Mouse (Mus musculus): Measurements from ENCODE around the gene B3galt5. TPM values are rescaled to one million over a fixed set of nuclear protein-coding genes. Genes with fewer than 3 reads are reported as not detected.
"Not testable (repeated sequence)": the region's sequence is repeated elsewhere in the genome, so short reads cannot be mapped to it uniquely, and the experiment has no call there.

B3galt5 gene
- total RNA-seq, 2 experiments from 2014 or later, result 15.7 to 19.4 TPM

DNA sequence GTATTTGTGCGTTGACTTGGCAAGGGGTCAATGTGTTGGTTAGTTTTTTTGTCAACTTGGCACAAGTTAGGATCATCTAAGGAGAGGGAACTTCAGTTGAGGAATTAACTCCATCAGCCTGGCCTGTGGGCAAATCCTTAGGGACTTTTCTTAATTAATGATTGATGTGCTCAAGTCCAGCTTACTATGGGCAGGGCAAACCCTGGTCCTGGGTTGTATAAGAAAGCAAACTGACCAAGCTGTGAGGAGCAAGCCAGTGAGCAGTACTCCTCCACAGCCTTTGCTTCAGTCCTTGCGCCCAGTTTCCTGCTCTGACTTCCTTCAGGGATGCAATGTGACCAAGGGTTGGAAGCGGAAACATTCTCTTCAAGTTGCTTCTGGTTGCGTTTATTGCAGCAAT, 87.6 kb downstream of the B3galt5 start:
- DNase-seq (ENCODE audit: low spot score in 2 of 2), result no peak
- intact Hi-C loops (cut with DNase I), result loop anchor here (5.0 kb wide), 1 partner anchor 41 kb away; no protein-coding TSS in a partner anchor

- DNase-seq (ENCODE audit: low spot score in 2 of 2), result peak; percentile 30 to 39
- intact Hi-C loops (cut with DNase I), result no loop called here
Measured at GRCm38 (mm10) chr16:96326110-96326999, 90.8 kb downstream of the B3galt5 start.

DNA sequence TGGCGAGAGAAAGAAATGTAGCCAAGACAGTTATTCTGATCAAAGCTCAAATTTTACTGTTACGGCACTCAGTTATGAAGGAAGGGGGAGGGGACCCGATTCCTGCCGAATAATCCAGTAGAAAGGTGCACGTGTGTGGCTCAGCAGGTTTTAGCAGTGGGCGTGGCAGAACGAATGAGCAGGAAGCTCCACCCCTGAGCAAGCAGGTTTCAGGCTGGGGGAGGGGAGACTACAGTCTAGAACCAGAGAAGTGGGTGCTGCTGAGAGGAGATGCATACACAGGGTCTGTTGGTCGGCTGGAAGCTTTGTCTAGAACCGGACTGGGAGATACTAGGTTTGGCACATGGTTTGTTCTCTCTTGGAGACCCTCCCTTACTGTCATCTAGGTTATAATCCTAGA, 91.7 kb downstream of the B3galt5 start:
- intact Hi-C loops (cut with DNase I); DNase-seq (ENCODE audit: low spot score in 2 of 2): not testable (repeated sequence)

- DNase-seq (ENCODE audit: low spot score in 2 of 2), result no peak
- intact Hi-C loops (cut with DNase I), result no loop called here
Measured at GRCm38 (mm10) chr16:96339570-96339969, 104.0 kb downstream of the B3galt5 start.

- peak; percentile 53 for DNase-seq (ENCODE audit: low spot score in 2 of 2)
- intact Hi-C loops (cut with DNase I), result loop anchor here (2.0 to 10.0 kb wide), 4 partner anchors 62 to 366 kb away; no protein-coding TSS in a partner anchor
Measured at GRCm38 (mm10) chr16:96341269-96341668, 105.7 kb downstream of the B3galt5 start.

DNA sequence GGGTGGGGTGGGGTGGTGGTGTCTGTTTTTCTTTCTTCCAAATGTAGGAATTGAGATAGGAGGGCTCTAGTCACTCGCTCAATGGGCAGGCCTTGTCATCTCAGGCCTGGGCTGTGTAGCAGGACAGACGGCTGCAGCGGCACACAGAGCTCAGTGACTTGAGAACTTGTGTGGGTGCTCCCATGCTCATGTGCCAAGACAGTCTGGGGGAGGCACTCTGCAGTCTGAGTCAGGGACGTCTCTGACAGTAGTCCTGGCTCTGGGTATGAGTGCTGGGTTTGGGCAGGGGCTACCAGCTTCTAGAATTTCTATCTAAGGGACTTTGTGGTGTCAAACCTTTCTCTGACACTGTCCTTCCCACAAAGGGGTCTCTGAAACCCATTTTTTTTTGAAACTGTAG, 106.3 kb downstream of the B3galt5 start:
- DNase-seq (ENCODE audit: low spot score in 2 of 2), result peak in 1 of 2 experiments; percentile 34
- intact Hi-C loops (cut with DNase I), result loop anchor here (2.0 to 10.0 kb wide), 4 partner anchors 63 to 367 kb away; no protein-coding TSS in a partner anchor

DNA sequence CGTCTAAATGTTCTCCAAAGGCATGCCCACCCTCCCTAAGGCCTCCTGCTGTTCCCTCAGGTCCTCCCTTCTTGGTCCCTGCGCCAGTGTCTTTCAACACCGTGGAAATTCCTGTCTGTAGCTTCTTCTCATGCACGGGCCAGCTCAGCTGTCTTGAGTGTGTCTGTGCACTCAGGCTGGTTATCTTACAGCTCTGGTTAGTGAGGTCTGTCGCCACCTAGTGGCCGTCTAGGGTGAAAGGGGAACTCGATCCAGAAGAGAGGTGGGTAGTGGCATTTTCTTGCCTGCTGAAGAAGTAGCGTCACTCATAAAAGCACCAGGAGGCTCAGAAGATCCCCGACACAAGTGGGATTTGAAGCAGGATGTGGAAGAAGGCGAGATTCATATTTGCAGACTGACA, 109.5 kb downstream of the B3galt5 start:
- DNase-seq (ENCODE audit: low spot score in 2 of 2), result peak; percentile 83 to 88
- intact Hi-C loops (cut with DNase I), result loop anchor here (1.0 to 10.0 kb wide), 2 partner anchors 115 to 370 kb away; no protein-coding TSS in a partner anchor

DNA sequence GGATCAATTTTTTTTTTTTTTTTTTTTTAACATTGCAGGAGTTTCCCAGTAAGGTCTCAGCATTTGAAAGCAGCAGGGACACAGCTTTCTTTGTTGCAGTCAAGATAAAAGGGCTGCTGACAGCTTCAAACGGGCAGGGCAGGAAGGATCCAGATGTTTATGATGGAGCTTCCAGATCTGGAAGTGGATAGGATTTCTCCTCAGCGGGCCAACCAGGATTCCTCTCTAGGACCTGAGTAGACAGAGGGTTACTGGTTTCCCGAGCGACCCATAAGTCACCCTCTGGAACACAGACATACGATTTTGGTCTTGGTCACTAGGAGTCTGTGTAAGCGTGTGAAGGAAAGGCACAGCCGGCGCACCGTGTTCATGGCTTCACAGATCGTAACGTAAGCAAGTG, 112.5 kb downstream of the B3galt5 start:
- no peak for DNase-seq (ENCODE audit: low spot score in 2 of 2)
- intact Hi-C loops (cut with DNase I), result loop anchor here (10.0 kb wide), 1 partner anchor 373 kb away; no protein-coding TSS in a partner anchor

DNA sequence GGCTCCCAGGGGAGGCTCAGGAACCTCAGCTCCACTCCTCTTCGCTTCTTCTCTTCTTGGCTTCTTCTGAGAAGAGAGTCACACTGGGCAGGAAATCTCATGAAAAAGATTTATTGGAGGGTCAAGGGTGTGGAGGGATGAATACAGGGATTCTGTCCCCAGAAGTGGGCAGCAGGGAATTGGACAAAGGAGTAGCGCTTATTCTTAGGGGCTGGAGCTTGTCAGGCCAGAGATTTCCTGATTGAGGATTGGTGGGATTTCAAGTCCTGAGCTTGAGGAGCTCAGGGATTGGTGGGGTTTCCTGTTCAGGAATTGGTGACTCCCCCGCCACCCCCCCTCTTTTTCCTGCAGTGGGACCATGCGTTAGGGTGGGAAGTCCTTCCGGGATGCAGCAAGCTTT, 113.2 kb downstream of the B3galt5 start:
- no peak for DNase-seq (ENCODE audit: low spot score in 2 of 2)
- intact Hi-C loops (cut with DNase I), result loop anchor here (10.0 kb wide), 1 partner anchor 374 kb away; no protein-coding TSS in a partner anchor

GRCm38 (mm10) chr16:96351520-96351919, 115.9 kb downstream of the B3galt5 start:
- no peak for DNase-seq (ENCODE audit: low spot score in 2 of 2)
- intact Hi-C loops (cut with DNase I), result no loop called here

DNA sequence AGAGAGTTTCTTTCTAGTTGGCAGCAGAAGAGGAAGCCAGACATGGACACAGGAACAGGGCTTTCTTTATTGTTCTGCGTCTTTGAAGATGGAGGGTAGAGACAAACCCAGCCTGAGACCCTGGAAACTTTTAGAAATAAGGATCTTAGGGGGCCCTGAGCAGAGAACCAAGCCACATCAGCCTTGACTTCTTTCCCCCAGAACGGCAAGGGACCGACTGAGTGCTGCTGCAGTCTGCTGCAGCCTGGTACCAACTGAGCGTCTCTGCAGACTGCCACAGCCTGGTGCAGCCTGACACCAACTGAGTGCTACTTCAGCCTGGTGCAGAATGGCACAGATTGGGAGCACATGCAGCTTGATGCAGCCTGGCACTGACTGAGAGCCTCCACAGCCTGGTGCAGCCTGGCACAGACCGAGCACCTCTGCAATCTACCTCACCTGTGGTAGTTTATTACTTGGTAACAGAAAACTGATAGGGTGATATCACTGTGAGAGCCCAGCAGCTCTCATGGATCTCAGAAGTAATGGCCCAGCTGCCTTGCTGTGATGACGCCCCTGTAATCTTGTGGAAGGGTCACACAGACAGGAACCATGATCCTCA, 117.8 kb downstream of the B3galt5 start:
- no peak for DNase-seq (ENCODE audit: low spot score in 2 of 2)
- intact Hi-C loops (cut with DNase I), result no loop called here

DNA sequence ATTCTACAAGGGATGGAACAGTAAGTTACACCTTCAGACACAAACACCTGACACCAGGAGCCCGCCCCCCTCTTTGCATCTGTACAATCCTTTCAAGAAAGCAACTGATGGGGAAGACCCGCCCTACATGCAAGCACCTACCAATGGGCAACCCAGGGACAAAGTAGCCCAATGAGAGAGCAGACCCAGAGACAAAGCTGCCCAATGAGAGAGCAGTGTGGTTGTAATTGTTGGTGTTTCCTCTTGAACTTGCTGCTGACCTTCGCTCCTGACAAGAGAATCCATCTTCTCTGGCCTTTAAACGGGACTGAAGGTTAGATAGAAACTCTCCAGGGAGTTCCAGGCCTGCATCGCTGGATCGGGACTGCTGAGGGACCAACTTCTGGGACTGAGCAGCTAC, 118.4 kb downstream of the B3galt5 start:
- DNase-seq (ENCODE audit: low spot score in 2 of 2), result no peak
- intact Hi-C loops (cut with DNase I), result no loop called here

- peak in 1 of 2 experiments; percentile 23 for DNase-seq (ENCODE audit: low spot score in 2 of 2)
- intact Hi-C loops (cut with DNase I), result loop anchor here (1.0 to 5.0 kb wide), 3 partner anchors 109 to 313 kb away; partner anchors contain the start of gene Pcp4
Measured at GRCm38 (mm10) chr16:96357903-96358302, 122.3 kb downstream of the B3galt5 start.

DNA sequence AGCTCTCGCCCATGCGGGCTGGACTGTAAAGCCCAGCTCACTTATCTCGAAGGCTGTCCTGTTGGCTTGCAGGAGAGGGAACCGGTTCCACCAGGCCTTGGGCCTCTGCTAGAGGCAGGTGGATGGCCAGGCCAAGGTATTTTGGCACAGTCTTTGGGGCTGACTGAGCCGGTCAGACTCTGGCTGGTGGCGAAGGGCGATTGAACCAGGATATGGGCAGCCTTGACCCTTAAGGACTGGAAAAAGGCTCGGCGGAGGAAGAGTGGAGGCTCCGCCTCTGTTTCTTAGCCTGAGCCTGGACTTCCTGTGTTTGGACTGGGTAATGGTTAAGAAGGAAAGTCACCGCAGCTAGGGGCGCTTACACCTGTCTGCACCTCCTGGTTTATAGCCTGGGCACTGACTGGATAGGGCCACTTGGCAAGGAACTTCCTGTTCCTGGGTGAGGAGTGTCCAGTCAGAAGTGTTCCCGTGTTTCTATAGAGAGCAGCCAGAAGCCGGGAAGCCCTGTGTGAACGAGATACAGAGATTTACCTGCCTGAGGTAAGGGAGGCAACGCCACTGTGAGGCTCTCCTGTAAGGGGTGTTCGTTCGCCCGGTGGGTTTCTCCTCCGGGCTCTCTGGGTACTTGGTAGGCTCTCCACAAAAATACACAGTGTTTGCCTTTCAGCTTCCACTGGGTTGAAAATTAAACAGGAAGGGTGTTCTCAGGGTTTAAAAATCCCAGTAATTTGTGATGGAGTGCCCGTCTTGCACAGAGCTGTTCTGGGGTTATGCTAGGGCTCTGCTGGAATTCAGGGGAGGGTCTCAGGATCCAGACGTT, 125.9 kb downstream of the B3galt5 start:
- no peak for DNase-seq (ENCODE audit: low spot score in 2 of 2)

DNA sequence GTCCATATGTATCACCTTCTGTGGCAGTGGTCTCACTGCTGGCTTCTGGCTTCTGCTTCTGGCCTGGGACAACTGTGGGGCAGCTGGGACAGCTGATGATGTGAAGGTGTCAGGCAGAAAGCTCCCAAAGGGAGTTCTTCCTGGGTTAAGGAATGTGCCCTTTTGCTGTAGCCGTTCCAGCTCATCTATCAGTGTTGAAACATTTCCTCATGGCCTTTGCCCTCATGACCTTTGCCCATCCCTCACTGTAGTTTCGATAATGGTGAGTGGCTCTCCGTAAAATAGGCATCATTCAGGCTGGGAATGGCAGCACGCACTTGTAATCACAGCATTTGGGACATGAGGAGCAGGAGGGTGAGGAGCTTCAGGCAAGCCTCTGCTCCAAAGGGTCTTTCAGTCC, 127.3 kb downstream of the B3galt5 start:
- intact Hi-C loops (cut with DNase I), result no loop called here
- DNase-seq (ENCODE audit: low spot score in 2 of 2), result no peak

More for the DNA sequence above, 125.9 kb downstream of the B3galt5 start:
- intact Hi-C loops (cut with DNase I), result no loop called here

DNA sequence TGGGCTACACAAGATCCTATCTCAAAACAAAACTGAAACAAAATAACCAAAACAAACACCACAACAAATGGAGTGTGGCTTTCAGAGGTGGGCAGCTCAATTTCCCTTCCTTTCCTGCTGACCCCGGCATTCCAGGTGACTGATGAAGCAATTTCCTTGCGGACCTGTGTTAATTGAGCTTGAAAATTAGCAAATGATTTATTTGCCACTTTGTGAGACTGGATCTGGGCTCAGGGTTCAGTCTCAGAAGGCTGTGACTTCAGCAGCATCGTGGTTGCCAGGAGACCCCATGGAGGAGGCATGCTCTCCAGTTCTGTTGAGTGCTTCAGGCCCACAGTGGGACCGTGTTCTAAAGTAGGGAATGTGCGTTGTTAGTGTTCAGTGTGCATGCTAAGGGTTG, 127.7 kb downstream of the B3galt5 start:
- intact Hi-C loops (cut with DNase I), result no loop called here
- DNase-seq (ENCODE audit: low spot score in 2 of 2), result no peak

DNA sequence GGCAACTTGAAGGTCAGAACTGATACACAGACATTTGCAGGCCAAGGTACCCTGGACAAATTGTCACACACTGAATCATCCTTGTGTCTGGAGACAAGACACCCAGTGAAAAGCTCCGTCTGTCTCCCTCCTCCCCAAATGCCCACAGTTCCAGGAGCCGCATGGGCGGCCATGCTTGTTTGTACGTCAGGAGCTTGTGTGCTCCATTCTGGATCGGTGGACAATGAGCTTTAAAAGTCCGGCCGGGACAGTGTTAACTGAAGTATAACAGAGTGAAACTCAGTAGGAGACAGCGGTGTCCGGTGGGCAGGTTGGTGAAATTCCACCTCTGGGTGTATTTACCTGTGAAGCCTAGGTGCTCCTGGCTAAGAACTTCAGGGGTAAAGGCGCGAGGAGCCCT, 129.3 kb downstream of the B3galt5 start:
- intact Hi-C loops (cut with DNase I), result no loop called here
- peak in 1 of 2 experiments; percentile 16 for DNase-seq (ENCODE audit: low spot score in 2 of 2)

All from left cerebral cortex, postnatal 25 days (tissue).